Comparison of ENCODE assay signal across 7 mouse cellular contexts in genomic region chr19:26748676-26749075, GRCm38 (mm10).
DNase-seq lines count a peak whose midpoint lies in the region; ATAC-seq and TF ChIP-seq lines count a peak whose summit lies in the region.

No protein-coding gene starts in this region.

- TF ChIP-seq CTCF in embryonic fibroblast, embryonic 13.5 days (IDR thresholded peaks at IDR 0.05; ENCODE audit: borderline replicate concordance, insufficient read depth, low read length) = no peak
- TF ChIP-seq CTCF in stomach, postnatal 0 days (IDR thresholded peaks at IDR 0.05; ENCODE audit: low read depth) = no peak

- no peak for TF ChIP-seq EP300 in stomach, postnatal 0 days (optimal IDR thresholded peaks at IDR 0.05)

- 0% methylated on average over 6 of the region's 6 CpGs for WGBS in limb, embryonic 14.5 days
- under 1% methylated on average over 6 of the region's 6 CpGs for WGBS in stomach, postnatal 0 days

- peak overlapping the region; percentile 89 for H3K27ac ChIP-seq in embryonic fibroblast, embryonic 13.5 days (ENCODE audit: insufficient read depth, low read length)
- peak overlapping the region; percentile 92 for H3K27ac ChIP-seq in limb, embryonic 14.5 days (replicated peaks; ENCODE audit: low read depth, low read length)
- H3K27ac ChIP-seq in stomach, postnatal 0 days (replicated peaks) = peak overlapping the region; percentile 90

- H3K9ac ChIP-seq in limb, embryonic 14.5 days (ENCODE audit: low read depth, low read length, severe bottlenecking) = peak overlapping the region; percentile 69
- peak overlapping the region; percentile 36 for H3K9ac ChIP-seq in stomach, postnatal 0 days (ENCODE audit: low read length)

- no peaks in the 10 kb centered on the region for H3K9me3 ChIP-seq in megakaryocyte, embryonic 14.5 days
- H3K9me3 ChIP-seq in limb, embryonic 14.5 days (ENCODE audit: control insufficient read depth, low read length) = no peaks in the 10 kb centered on the region
- no peaks in the 10 kb centered on the region for H3K9me3 ChIP-seq in stomach, postnatal 0 days (ENCODE audit: control insufficient read depth, low read length)

- no peak for ATAC-seq in megakaryocyte, adult 5-6 weeks (ENCODE audit: poor library complexity, severe bottlenecking)
- no peak for ATAC-seq in limb, embryonic 14.5 days (ENCODE audit: low FRiP score, low read depth)
- no peak for ATAC-seq in stomach, postnatal 0 days (ENCODE audit: low FRiP score, low TSS enrichment)

- no peak for TF ChIP-seq POLR2A in embryonic fibroblast, embryonic 13.5 days (IDR thresholded peaks at IDR 0.05; ENCODE audit: low read depth, low read length)
- TF ChIP-seq POLR2A in limb, embryonic 14.5 days (IDR thresholded peaks at IDR 0.05; ENCODE audit: borderline replicate concordance, extremely low read depth, insufficient read depth, insufficient read length) = no peak

- peaks cover 25% of the 10 kb centered on the region for H3K36me3 ChIP-seq in megakaryocyte, embryonic 14.5 days (replicated peaks; ENCODE audit: low read length)
- no peaks in the 10 kb centered on the region for H3K36me3 ChIP-seq in limb, embryonic 14.5 days (ENCODE audit: control insufficient read depth, insufficient read depth, low read length)
- H3K36me3 ChIP-seq in stomach, postnatal 0 days (ENCODE audit: control insufficient read depth, insufficient read depth, low read length) = no peaks in the 10 kb centered on the region

- H3K4me1 ChIP-seq in megakaryocyte, embryonic 14.5 days = peaks cover 28% of the 10 kb centered on the region
- H3K4me1 ChIP-seq in embryonic fibroblast, embryonic 13.5 days (ENCODE audit: control insufficient read depth, insufficient read depth, low read length) = 0 out of 2 replicates have a peak, but pooled peaks cover 2% of the 10 kb centered on the region
- peaks cover 12% of the 10 kb centered on the region for H3K4me1 ChIP-seq in limb, embryonic 14.5 days (ENCODE audit: control insufficient read depth, insufficient read depth, low read length)
- H3K4me1 ChIP-seq in stomach, postnatal 0 days (replicated peaks; ENCODE audit: control insufficient read depth, insufficient read depth) = no peaks in the 10 kb centered on the region

- no peaks in the 10 kb centered on the region for H3K27me3 ChIP-seq in megakaryocyte, embryonic 14.5 days (replicated peaks)
- H3K27me3 ChIP-seq in limb, embryonic 14.5 days (ENCODE audit: control insufficient read depth, insufficient read depth, low read length) = no peaks in the 10 kb centered on the region
- no peaks in the 10 kb centered on the region for H3K27me3 ChIP-seq in stomach, postnatal 0 days (ENCODE audit: control insufficient read depth, insufficient read depth, low read length)

- DNase-seq in limb, embryonic 14.5 days (ENCODE audit: low spot score) = peak; percentile 20
- DNase-seq in stomach, postnatal 0 days (ENCODE audit: low spot score) = no peak
- DNase-seq in testis, postnatal 14 days (ENCODE audit: low spot score) = no peak
- no peak for DNase-seq in layer of hippocampus, postnatal 36 days

- peak overlapping the region; percentile 82 for H3K4me2 ChIP-seq in limb, embryonic 14.5 days (replicated peaks; ENCODE audit: low read depth, low read length, severe bottlenecking)
- peak overlapping the region; percentile 75 for H3K4me2 ChIP-seq in stomach, postnatal 0 days (replicated peaks; ENCODE audit: low read depth)

- H3K4me3 ChIP-seq in megakaryocyte, embryonic 14.5 days (replicated peaks) = peak overlapping the region; percentile 73
- peak overlapping the region; percentile 60 for H3K4me3 ChIP-seq in embryonic fibroblast, embryonic 13.5 days (ENCODE audit: insufficient read depth, low read length)
- peak overlapping the region; percentile 47 for H3K4me3 ChIP-seq in limb, embryonic 14.5 days (replicated peaks; ENCODE audit: low read length)
- peak overlapping the region; percentile 51 for H3K4me3 ChIP-seq in stomach, postnatal 0 days (ENCODE audit: low read depth, low read length)
